Mouse (Mus musculus): ENCODE measurements at regions not wholly inside any gene's neighbourhood (a gene's known extent, or its start where the extent isn't known, plus 50 kb on each side); places are given as distances from the start of the nearest gene placed in this dataset.

- no peak for TF ChIP-seq CTCF (IDR thresholded peaks at IDR 0.05; ENCODE audit: low read depth)
- no peak for TF ChIP-seq EP300 (IDR thresholded peaks at IDR 0.05; ENCODE audit: low read depth)
Observed at GRCm38 (mm10) chr4:8989110-8989509, 750.3 kb upstream of the Car8 start.
